Mouse (Mus musculus) layer of hippocampus, adult 8-10 months (tissue): ENCODE results near the gene Kcnq1. TPM values are rescaled to one million over a fixed set of nuclear protein-coding genes. Genes with fewer than 3 reads are reported as not detected.

ENCODE experiments used
- DNase-seq, 2 experiments: peaks; one replicate each; pipeline ENCODE4 v3.0.0; 2022; ENCODE audit warnings: low spot score in 2 of 2
- total RNA-seq, 4 experiments: library from RNA; stranded (reverse); gene quantifications; 2 replicates each; pipeline ENCODE4 v1.2.4; 2022

Kcnq1 gene
- total RNA-seq, 4 experiments from 2014 or later = 0.61 to 1.2 (median 0.83) TPM

- no peak for DNase-seq
Observed at GRCm38 (mm10) chr7:143265829-143266438, 159.8 kb downstream of the Kcnq1 start.

- DNase-seq = no peak
Observed at GRCm38 (mm10) chr7:143273747-143274146, 167.6 kb downstream of the Kcnq1 start.

- no peak for DNase-seq
Observed at GRCm38 (mm10) chr7:143275030-143275429, 168.9 kb downstream of the Kcnq1 start.

- no peak for DNase-seq
Observed at GRCm38 (mm10) chr7:143283625-143284024, 177.5 kb downstream of the Kcnq1 start.

- DNase-seq = no peak
Observed at GRCm38 (mm10) chr7:143284866-143285265, 178.7 kb downstream of the Kcnq1 start.

- no peak for DNase-seq
Observed at GRCm38 (mm10) chr7:143285440-143285839, 179.3 kb downstream of the Kcnq1 start.

GRCm38 (mm10) chr7:143286532-143287290 lies 180.5 kb downstream of the Kcnq1 start:
- no peak for DNase-seq

GRCm38 (mm10) chr7:143288135-143288534 lies 182.0 kb downstream of the Kcnq1 start:
- no peak for DNase-seq

- DNase-seq = no peak
Observed at GRCm38 (mm10) chr7:143289082-143289849, 183.1 kb downstream of the Kcnq1 start.

GRCm38 (mm10) chr7:143294690-143295355 lies 188.7 kb downstream of the Kcnq1 start:
- no peak for DNase-seq

GRCm38 (mm10) chr7:143295356-143296000 lies 189.3 kb downstream of the Kcnq1 start:
- peak in 1 of 2 experiments; percentile 9 for DNase-seq

- peak in 1 of 2 experiments; percentile 7 for DNase-seq
Observed at GRCm38 (mm10) chr7:143296001-143296379, 189.8 kb downstream of the Kcnq1 start.

- peak; percentile 97 to 98 for DNase-seq
Observed at GRCm38 (mm10) chr7:143296384-143296801, 190.2 kb downstream of the Kcnq1 start.

- no peak for DNase-seq
Observed at GRCm38 (mm10) chr7:143300037-143300436, 193.9 kb downstream of the Kcnq1 start.

- no peak for DNase-seq
Observed at GRCm38 (mm10) chr7:143300681-143301080, 194.5 kb downstream of the Kcnq1 start.

- DNase-seq = no peak
Observed at GRCm38 (mm10) chr7:143302156-143302555, 196.0 kb downstream of the Kcnq1 start.

- DNase-seq = no peak
Observed at GRCm38 (mm10) chr7:143302593-143303238, 196.6 kb downstream of the Kcnq1 start.

GRCm38 (mm10) chr7:143303557-143303956 lies 197.4 kb downstream of the Kcnq1 start:
- no peak for DNase-seq

GRCm38 (mm10) chr7:143305808-143306207 lies 199.6 kb downstream of the Kcnq1 start:
- DNase-seq = no peak

- DNase-seq = no peak
Observed at GRCm38 (mm10) chr7:143308001-143308400, 201.8 kb downstream of the Kcnq1 start.

GRCm38 (mm10) chr7:143310311-143310710 lies 204.1 kb downstream of the Kcnq1 start:
- no peak for DNase-seq
